Mouse (Mus musculus) liver, postnatal 0 days (tissue): Measurements from ENCODE around the gene 4932415D10Rik. TPM values are rescaled to one million over a fixed set of nuclear protein-coding genes. Genes with fewer than 3 reads are reported as not detected.

Experiments
- ATAC-seq: fragments of 200-750 bp; cut with Nextera tagmentation; 2 replicates; pipeline ENCODE4 v1.8.0; 2017; ENCODE audit warnings: mild to moderate bottlenecking, moderate library complexity
- DNase-seq: peaks from one replicate; pipeline ENCODE4 v3.0.0-alpha.2; 2016
- H3K27ac ChIP-seq: fragments of 300-500 bp; sonication (generic); 2 replicates; pipeline ENCODE4 v1.5.1; 2014; ENCODE audit warnings: antibody characterized with exemption, moderate library complexity, mild to moderate bottlenecking, low read depth
- H3K27me3 ChIP-seq: fragments of 300-500 bp; sonication (generic); 2 replicates; pipeline ENCODE4 v1.6.1; 2014; ENCODE audit warnings: low read length, control low read depth, mixed read lengths; ENCODE audit not compliant: insufficient read depth
- H3K36me3 ChIP-seq: fragments of 300-500 bp; sonication (generic); replicated peaks from 2 replicates; pipeline ENCODE4 v1.6.1; 2014; ENCODE audit warnings: mild to moderate bottlenecking, control low read depth, low read length, moderate library complexity, mixed read lengths; ENCODE audit not compliant: insufficient read depth
- H3K4me1 ChIP-seq: fragments of 300-500 bp; sonication (generic); 2 replicates; pipeline ENCODE4 v1.6.1; 2014; ENCODE audit warnings: antibody characterized with exemption, mild to moderate bottlenecking, control low read depth; ENCODE audit not compliant: insufficient read depth
- H3K4me2 ChIP-seq: fragments of 300-500 bp; sonication (generic); 2 replicates; pipeline ENCODE4 v1.6.1; 2014; ENCODE audit warnings: low read depth, mild to moderate bottlenecking, low read length, moderate library complexity, mixed read lengths
- H3K4me3 ChIP-seq: fragments of 300-500 bp; sonication (generic); 2 replicates; pipeline ENCODE4 v1.5.1; 2014; ENCODE audit warnings: low read depth, low read length
- H3K9ac ChIP-seq: fragments of 300-500 bp; sonication (generic); replicated peaks from 2 replicates; pipeline ENCODE4 v1.6.1; 2014; ENCODE audit warnings: mild to moderate bottlenecking, moderate library complexity
- H3K9me3 ChIP-seq: fragments of 300-500 bp; sonication (generic); 2 replicates; pipeline ENCODE4 v1.6.1; 2016; ENCODE audit warnings: mild to moderate bottlenecking, control low read depth, low read length, mixed read lengths
- CTCF ChIP-seq: sonication (generic); IDR thresholded peaks from 2 replicates; pipeline ENCODE4 v1.5.1; 2016; ENCODE audit warnings: antibody characterized with exemption, low read depth
- EP300 ChIP-seq: IDR thresholded peaks from 2 replicates; pipeline ENCODE4 v1.6.1; 2016; ENCODE audit warnings: antibody characterized with exemption, low read depth, mild to moderate bottlenecking
- WGBS: fragments of 180-500 bp; shearing (Covaris S2); extraction: QIAGEN DNeasy Blood & Tissue Kit; methylation state at CpG from one replicate; pipeline ENCODE4 v1.1.7; 2014; ENCODE audit not compliant: insufficient replicate concordance; 5-methylcytosine and 5-hydroxymethylcytosine counted together
- polyA plus RNA-seq: library from polyadenylated mRNA; unstranded; fragments of >200 nt; fragmentation: Nextera tagmentation; extraction: Ambion mirVana; gene quantifications from 2 replicates; pipeline ENCODE4 v1.2.1, GENCODE M21; 2015

4932415D10Rik gene
- polyA plus RNA-seq, 1 experiment from 2014 or later, result not detected

- ATAC-seq (no peak), DNase-seq (no peak)
- no peaks in the 10 kb centered on the region for H3K36me3 ChIP-seq
- 47% methylated on average over 2 of the region's 2 CpGs for WGBS
- no peak overlapping the region for H3K9ac ChIP-seq
- no peak overlapping the region for H3K4me2 ChIP-seq
- H3K27me3 ChIP-seq, result no peaks in the 10 kb centered on the region
- no peaks in the 10 kb centered on the region for H3K9me3 ChIP-seq
- TF ChIP-seq CTCF, result no peak
- no peak for TF ChIP-seq EP300
- H3K4me1 ChIP-seq, result no peaks in the 10 kb centered on the region
- no peak overlapping the region for H3K4me3 ChIP-seq
- no peak overlapping the region for H3K27ac ChIP-seq
These were observed 19.9 kb downstream of the 4932415D10Rik start for GRCm38 (mm10) chr10:82296440-82296839.

DNA sequence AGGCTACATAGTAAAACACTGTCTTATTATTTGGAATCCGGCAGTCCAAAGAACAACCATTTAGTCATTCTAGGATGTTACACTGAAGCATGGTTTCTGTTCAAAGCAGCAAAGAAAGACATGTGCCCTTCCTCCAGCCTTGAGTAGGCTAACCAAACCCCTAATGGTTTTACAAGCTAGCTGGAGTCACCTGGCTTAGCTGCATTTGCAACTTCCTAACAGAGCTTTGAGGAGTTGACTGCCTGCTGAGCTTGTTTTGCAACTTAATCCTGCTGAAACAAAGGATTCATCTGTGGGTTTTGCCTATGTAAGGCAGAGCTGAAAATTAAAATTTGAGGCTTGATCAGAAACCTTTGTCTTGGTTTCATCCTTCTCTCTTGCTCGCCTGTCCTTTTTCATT is 59.1 kb downstream of the 4932415D10Rik start:
- Histone ChIP-seq H3K9ac (no peak overlapping the region), H3K27me3 (no peaks in the 10 kb centered on the region), H3K36me3 (no peaks in the 10 kb centered on the region), H3K4me2 (no peak overlapping the region), H3K4me3 (no peak overlapping the region), H3K4me1 (no peaks in the 10 kb centered on the region), H3K9me3 (no peaks in the 10 kb centered on the region), H3K27ac (no peak overlapping the region)
- no peak for DNase-seq
- ATAC-seq, result no peak
- WGBS, result 69% methylated on average over 2 of the region's 2 CpGs
- no peak for TF ChIP-seq EP300
- no peak for TF ChIP-seq CTCF

- Histone ChIP-seq H3K4me3 (no peak overlapping the region), H3K27ac (no peak overlapping the region), H3K9me3 (no peaks in the 10 kb centered on the region), H3K36me3 (no peaks in the 10 kb centered on the region), H3K4me1 (peaks cover 6% of the 10 kb centered on the region), H3K27me3 (no peaks in the 10 kb centered on the region), H3K4me2 (no peak overlapping the region), H3K9ac (no peak overlapping the region)
- DNase-seq (no peak), ATAC-seq (no peak)
- TF ChIP-seq EP300 (no peak), CTCF (no peak)
These were observed 71.4 kb downstream of the 4932415D10Rik start for GRCm38 (mm10) chr10:82245021-82245420.

DNA sequence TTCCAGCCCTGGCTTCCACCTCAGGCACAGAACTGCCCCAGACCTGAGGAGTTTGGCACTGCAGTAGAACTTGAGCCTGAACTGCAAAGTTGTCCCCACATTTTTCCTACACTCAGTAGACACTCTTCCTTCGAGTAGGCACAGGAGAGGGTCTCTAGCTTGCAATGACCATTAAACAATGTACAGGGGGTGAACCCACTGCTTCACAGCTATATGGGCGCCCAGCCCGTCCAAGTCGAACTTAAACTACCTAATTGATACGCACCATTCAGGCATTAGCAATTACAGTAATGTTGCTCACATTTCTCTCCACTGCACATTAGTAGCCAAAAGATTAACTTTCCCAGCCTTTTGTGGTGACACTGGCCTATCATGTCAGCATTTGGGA is 75.0 kb downstream of the 4932415D10Rik start:
- Histone ChIP-seq H3K9ac (no peak overlapping the region; the same call in 1 of the 2 replicates), H3K27ac (no peak overlapping the region), H3K27me3 (no peaks in the 10 kb centered on the region), H3K9me3 (no peaks in the 10 kb centered on the region), H3K4me1 (peaks cover 6% of the 10 kb centered on the region), H3K4me3 (peak overlapping the region; percentile 67), H3K4me2 (peak overlapping the region; percentile 71), H3K36me3 (no peaks in the 10 kb centered on the region)
- no peak for TF ChIP-seq CTCF
- TF ChIP-seq EP300, result no peak
- ATAC-seq (peak; percentile 13; the same call in 1 of the 2 replicates), DNase-seq (no peak)
- 76% methylated on average over 5 of the region's 5 CpGs for whole genome bisulfite sequencing

DNA sequence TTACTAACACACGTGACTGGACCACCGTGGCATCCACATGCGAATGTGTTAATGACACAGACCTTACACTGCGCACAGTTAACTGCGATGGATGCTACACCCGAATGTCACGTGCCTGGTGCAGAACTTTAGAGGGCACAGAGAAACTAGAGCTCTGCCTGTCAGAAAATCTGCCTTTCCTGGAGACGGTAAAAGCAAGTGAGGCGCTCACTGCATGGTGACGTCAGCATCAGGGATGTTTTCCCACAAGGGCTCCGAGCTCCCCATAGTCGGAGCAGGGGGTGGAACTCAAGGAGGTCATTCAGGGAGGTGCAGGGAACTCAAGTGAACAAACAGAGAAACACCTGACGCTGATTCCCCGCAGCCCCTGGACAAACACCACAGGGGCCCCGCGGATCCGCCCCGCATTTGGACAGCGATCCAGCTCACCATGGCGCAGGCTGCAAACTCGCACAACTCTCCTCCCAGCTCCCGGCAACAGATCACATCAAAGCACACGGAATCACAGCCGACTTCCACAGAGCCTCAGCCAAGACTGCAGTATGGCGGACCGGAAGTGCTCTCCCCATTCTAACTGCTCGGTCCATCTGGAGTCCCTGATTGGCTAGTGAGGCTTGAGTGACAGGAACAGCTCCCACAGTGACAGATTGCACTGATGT is 75.5 kb downstream of the 4932415D10Rik start, which contains the start of gene Zfp938:
TSS of gene Zfp938 (minus strand) at position 539 of the 659 bp plus-strand sequence.
- WGBS, result 3% methylated on average over 27 of the region's 27 CpGs
- Histone ChIP-seq H3K4me1 (peaks cover 6% of the 10 kb centered on the region), H3K9me3 (no peaks in the 10 kb centered on the region), H3K9ac (peak within 1 kb of the TSS; percentile 66), H3K4me3 (peak within 1 kb of the TSS; percentile 67), H3K36me3 (no peaks in the 10 kb centered on the region), H3K4me2 (peak within 1 kb of the TSS; percentile 71), H3K27ac (peak within 1 kb of the TSS; percentile 64; the same call in 1 of the 2 replicates), H3K27me3 (no peaks in the 10 kb centered on the region)
- ATAC-seq (peak; percentile 99), DNase-seq (peak; percentile 68)
- TF ChIP-seq CTCF (no peak), EP300 (no peak)

Other genes with a start within 250 kb of the 4932415D10Rik start
- 0.34 and 0.45 TPM in 2 replicates for gene BC024063, start 233.2 kb downstream of the 4932415D10Rik start, polyA plus RNA-seq
- 1.1 and 1.8 TPM in 2 replicates for gene AU041133, start 188.6 kb downstream of the 4932415D10Rik start, polyA plus RNA-seq
- 2.1 and 2.4 TPM in 2 replicates for gene Zfp938, start 75.3 kb downstream of the 4932415D10Rik start, polyA plus RNA-seq
- gene Gm4924, start 37.7 kb upstream of the 4932415D10Rik start, polyA plus RNA-seq, result 0.72 and 1.1 TPM in 2 replicates
- gene Gm1553, start 176.0 kb upstream of the 4932415D10Rik start, polyA plus RNA-seq, result not detected in 2 replicates